Mouse (Mus musculus): ENCODE data around the gene Frs2.

Frs2 gene

DNA sequence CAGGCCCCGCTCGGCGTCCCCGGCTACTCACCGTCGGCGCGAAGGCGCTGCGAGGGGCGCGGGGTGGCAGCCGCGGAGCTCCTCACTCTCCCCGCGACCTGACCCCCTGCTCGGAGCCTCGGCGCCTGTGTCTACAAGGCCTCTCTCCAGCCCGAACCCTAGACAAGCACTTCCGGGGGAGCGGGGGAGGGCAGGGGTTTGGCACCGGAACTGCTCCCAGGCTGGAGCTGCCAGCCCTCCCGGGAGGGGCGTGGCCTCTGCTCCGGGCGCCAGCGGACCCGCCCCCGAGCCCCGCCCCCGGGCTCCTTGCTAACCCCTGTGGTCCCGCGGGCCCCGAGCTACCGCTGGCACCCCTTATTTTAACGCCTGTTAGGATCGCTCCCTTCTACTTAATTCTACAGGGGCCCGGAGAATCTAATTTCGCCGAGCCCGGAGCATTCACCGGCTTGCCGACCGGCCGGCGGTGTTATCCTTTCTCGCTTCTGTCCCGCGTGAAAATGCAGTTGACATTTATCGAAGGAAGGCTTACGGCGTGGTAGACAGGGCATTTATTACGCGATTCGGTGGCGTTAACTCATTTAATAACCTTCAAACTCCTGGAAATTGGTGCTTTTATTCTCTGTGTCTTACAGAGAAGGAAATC is at the start of gene Frs2:
Frs2 (minus strand) TSS at position 174 of the 643 bp plus-strand sequence.
- peak; percentile 91 to 92 for DNase-seq (ENCODE audit: low spot score in 2 of 2)

DNA sequence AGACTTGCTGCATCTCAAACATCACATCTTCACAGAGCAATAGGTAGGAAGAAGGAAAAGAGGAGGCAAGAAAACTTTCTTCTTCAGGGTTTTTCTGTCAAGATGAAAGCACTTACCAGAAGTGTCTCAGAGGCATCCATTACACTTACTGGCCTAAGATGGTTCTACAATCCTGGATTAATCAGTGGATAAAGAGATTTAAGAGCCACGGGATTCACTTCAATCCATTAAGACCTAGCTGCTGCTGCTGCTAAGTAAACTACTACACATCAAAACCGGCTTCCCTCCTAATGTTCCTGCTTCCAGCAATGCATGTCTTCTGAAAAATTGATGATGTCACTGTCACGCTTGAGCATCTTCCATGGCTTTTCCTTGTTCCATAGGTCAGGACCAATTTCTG is 48.4 kb upstream of the Frs2 start:
- no peak for DNase-seq (ENCODE audit: low spot score in 2 of 2)

DNA sequence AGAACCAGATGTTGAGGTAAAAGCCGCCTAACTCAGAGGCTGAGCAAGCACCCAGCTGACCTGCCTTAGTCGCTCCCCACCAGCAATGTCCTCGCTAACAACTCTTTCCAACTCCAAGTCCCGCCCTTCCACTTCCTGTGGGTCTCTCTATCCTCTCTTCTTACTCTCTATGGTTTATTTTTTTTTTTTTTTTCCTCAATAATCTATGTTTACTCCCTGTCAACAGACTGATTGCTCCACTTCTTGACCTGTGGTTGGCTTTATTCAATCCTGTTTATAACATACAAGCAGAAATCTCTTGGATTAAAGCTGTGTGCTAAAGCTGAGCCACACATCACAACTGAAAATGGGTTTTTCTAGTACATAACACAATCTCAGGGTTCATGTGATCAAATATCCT is 47.4 kb upstream of the Frs2 start:
- no peak for DNase-seq (ENCODE audit: low spot score in 2 of 2)

DNA sequence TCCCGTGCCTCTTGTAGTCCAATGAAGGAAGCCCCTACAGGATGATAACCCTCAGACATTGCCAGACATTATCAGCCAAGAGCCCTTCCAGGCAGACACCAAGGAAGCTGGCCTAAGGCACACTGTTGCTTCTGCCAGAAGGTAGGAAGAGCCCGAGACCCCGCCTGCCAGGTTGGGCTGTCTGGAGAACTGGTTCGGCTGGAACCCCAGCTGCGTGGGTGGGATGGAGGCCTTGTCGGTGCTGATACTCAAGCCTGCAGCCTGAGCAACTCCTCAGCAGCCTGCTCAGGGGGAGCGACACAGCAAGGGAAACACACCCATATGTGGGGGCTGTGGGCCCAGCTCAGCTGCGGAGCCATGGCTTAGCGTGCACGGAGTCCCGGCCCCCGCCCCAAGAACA is 46.7 kb upstream of the Frs2 start:
- no peak for DNase-seq (ENCODE audit: low spot score in 2 of 2)

DNA sequence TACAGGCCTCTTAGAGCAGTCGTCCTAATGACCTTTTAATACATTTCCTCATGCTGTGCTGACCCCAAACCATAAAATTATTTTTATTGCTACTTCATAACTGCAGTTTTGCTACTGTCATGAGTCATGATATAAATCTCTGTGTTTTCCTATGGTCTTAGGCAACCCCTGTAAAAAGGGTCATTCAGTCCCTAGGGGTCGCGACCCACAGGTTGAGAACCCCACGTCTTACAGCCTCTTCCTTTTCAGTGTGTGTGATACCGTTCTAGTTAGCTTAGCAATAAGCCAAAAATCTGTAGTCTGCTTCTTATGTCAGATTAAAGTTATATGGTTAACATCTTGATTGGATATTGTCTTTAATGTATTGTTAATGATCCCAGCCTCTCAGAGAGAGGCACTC is 45.0 kb upstream of the Frs2 start:
- no peak for DNase-seq (ENCODE audit: low spot score in 2 of 2)

DNA sequence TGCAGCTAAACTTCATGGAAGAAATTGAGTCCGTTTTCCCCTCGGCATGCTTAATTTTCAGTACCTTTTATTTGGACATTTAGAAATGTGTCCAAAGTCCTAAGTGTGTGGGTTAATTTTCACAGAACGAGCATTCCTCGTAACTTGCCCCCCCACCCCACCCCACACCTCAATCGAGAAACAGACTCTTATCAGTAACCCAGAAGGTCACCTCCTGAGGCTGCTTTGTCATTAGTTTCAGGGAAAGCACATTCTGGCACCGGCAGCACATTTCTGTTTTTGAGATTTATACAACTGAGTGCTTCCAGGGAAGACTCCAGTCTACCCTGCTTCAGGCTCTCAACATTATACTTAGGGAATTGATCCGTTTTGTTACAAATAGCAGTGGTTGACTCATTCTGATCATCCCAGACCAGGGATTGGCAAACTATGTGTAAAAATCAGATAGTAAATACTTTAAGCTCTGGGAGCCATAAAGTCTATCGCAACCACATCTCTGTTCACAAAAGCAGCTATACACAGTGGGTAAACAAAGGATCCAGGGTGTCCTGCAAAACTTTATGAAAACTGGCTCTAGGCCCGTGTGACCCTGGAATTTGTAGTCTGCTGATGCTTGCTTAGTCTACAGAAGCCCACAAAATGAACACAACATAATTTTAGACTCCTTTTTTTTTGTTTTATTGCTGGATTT is 37.2 kb upstream of the Frs2 start:
- DNase-seq (ENCODE audit: low spot score in 2 of 2), result no peak

DNA sequence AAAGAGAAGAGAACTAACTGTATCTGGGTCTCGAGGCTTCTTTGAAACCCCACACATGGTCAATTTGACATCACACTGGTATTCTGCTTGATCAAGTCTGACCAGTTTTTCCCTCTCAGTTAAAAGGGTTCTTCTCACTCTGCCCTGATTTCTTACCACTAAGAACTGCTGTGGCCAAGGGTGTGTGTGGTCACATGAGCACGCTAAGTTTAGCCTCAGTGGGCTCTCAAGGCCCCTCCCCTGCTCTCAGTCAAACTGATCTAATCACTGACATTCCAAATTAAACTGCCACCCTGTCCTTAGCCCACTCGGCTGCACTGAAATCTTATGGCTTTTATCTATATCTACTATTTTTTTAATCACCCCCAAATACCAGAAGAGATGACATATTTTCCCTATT is 32.8 kb upstream of the Frs2 start:
- no peak for DNase-seq (ENCODE audit: low spot score in 2 of 2)

DNA sequence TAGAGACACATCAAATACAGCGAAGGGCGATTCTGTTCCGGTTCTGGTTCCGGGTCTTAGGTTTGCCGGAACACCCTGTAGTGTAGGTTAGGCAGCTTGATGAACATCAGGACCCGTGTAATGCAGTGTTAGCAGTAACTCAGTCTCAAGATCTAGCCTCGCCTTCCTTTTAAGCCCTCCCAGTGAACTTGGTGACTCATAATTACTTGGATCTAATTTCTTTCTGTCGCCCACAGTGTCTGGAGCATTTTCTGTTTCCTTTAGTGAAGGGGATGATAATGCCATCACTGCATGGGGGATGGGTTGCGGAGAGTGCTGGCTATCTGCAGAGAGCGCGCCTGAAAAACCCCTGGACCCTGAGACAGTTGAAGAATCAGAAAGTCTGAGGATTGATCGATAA is 26.3 kb upstream of the Frs2 start:
- no peak for DNase-seq (ENCODE audit: low spot score in 2 of 2)

DNA sequence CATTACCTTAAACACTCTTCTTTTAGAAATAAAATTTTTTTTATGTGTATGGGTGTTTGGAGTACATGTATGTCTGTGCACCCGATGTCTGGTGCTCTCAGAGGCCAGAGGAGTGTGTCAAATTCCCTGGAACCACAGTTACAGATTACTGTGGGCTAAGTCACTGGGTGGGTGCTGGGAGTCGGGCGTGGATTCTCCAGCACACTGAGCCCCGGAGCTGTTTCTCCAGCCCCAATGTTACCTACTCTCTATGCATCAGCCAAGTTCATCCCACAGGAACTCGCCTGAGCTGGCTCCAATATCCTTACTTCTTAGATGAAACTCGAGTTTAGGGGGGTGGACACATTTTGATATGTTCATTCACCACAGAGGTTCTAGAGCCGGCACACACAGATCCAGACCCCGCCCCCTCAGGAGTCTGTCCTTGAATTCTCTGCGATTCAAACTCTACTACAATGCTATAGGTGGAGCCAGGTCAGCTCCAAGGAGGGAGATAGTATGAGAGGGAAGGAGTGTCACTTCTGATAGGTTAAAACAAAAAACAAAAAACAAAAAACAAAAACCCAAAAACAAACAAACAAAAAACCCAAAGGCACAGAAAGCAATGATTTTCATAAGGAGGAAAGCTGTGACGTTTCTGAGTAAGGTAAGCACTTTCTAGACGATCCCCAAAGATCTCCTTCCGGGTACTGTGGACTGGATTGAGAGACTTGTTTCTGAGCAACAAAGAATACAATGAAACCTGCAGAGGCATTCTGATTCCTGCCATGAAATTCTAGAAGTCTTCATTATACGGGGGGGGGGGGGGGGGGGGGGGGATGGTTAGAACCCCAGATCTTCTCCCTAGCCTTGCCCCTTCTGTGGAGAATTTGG is 25.5 kb upstream of the Frs2 start:
- no peak for DNase-seq (ENCODE audit: low spot score in 2 of 2)

DNA sequence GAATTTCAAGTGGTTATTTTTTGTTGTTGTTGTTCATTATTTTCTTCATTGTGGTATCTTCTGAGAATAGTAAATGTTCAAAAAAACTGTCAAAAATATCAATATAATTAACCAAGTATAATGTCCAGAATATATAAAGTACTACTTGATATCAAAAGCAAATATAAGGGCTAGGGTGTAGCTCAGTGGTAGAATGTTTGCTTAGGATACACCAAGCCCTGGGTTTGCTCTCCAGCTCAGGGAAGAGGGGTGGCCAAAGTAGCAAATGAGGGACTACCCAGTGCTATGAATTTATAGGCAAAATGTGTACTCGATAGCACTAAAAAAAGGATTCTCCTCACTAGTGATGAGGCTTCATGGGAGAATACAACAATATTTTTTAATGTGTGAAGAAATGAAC is 24.8 kb upstream of the Frs2 start:
- DNase-seq (ENCODE audit: low spot score in 2 of 2), result no peak

DNA sequence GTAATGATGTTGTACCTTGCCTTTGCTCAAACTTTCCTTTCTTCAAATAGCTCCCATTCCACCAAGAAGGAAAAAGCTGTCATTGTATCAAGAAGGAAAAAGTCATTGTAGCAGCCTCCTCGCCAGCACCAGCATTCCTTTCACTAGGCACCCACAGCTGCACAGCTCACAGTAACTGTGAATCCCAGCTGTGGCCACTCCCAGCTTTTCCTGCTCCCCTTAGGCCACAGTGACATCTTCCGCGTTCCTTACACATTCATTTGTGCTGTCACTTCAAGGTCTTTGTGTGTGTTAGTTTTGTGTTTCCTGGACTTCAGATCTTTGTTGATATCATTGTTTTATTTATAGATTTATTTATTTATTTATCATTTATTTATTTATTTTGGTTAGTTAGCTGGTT is 23.7 kb upstream of the Frs2 start:
- DNase-seq (ENCODE audit: low spot score in 2 of 2), result no peak

DNA sequence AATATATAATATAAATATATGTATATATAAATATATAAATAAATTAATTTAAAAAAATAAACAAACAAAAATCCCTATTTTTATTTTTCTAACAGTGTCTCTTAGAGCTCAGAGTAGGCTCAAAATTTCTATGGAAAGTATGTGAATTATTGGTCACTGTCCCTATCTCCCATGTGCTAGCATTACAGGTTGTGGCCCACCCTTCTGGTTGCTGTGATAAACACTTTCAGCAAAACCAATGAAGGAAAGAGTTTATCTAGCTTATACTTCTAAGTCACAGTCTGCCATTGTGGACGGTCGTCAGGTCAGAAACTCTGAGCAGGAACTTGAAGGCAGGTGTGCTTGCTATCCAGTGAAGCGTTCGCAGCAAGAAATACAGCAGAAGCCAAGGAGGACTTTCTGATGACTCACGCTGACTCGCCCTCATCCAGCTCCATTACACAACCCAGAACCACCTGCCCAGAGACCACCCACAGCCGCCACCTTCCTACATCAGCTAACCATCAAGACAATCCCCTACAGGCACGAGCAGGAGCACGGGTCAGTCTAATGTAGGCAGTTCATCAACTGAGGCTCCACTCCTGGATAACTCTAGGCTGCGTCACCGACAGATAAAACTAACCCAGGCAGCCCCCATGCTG is 18.6 kb upstream of the Frs2 start:
- no peak for DNase-seq (ENCODE audit: low spot score in 2 of 2)

DNA sequence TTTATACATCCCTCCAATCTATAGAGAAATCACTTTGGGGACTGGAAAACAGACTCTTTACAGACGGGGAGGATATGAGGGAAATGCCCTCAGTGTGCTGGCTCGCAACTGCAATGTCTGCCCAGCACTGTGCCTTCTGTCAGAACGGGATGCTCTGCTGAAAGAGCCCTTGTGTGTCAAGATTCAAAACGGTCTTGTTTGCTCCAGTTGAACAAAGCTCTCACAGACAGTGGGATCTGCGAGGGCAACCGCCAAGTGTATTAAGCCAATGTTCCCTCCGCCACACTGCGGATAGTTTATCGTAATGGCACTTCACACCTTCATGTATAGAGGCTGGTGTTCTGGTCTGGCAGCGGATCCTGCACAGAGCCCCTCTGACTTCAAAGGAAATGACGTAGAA is 14.3 kb upstream of the Frs2 start:
- no peak for DNase-seq (ENCODE audit: low spot score in 2 of 2)

DNA sequence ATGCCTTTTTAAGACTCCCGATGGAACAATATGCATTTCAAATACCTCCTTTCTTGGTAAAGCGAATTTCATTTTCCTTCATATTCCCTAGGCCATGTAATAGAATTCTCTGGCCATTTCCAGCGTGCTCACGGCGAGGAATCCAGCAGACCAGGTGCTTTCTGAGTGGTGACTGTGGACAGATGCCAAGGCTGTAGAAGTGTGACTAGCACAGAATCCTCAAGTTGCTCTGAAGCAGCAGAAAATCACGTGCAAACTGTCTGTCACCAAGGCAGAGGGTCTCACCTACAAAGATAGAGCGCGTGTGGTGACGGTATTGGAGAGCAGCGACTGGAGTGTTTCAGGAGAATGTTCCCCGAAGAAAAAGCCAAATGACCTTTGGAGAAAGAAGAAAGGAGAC is 11.8 kb upstream of the Frs2 start:
- no peak for DNase-seq (ENCODE audit: low spot score in 2 of 2)

DNA sequence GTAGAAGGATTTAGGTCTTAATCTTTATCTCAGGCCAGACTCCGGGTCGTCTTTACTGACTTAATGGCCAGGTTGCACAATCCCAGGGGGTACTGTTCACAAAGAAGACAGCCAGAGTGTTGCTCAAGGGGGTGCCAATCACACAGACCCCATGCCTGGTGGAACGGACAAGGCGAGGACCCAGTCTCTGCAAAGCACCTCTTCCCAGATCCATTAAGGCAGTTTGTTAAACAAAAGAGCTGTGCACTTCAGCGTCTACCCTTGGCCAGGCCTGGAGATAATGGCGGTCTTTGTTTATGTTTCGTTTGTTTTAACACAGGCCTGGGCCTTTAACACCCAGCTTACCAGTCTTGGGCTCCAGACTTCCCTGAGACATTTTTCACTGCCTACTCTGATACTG is 3.9 kb upstream of the Frs2 start:
- DNase-seq (ENCODE audit: low spot score in 2 of 2), result no peak

DNA sequence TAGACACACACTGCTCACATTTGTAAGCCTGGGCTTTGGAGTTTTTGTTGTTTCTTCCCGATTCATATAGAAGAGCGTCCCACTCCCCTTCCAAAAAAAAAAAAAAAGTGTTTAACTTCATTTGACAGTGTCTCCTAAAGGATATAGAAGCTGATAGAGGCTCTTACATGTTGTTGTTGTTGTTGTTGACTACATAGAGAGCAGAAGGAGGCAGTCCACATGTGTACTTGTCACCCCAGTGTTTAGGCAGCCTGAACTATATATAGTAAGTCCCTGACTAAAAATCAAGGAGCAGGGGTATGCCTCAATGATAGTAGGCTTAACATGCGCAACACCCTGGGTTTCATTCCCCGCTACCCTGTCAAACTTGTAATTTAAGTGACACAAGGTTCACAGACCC is 3.3 kb upstream of the Frs2 start:
- no peak for DNase-seq (ENCODE audit: low spot score in 2 of 2)

DNA sequence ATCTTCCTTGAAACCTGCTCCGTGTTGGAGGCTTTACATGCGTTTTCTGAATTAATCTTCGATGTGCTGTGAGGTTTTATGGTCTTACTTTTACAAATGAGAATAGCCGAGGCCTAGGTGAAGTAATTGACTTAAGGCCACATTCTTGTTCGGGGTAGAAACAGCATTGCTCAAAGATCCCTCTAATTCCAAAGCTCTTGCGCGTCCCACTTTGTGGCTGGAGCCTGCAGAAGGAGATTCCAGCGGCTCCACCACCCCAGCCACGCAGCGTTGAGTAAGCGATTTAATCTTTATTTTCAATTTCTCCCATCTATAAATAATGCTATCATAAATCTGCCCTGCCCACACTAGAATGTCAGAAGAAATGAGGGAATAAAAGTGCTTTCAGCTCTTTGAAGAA is 2.9 kb upstream of the Frs2 start:
- no peak for DNase-seq (ENCODE audit: low spot score in 2 of 2)

DNA sequence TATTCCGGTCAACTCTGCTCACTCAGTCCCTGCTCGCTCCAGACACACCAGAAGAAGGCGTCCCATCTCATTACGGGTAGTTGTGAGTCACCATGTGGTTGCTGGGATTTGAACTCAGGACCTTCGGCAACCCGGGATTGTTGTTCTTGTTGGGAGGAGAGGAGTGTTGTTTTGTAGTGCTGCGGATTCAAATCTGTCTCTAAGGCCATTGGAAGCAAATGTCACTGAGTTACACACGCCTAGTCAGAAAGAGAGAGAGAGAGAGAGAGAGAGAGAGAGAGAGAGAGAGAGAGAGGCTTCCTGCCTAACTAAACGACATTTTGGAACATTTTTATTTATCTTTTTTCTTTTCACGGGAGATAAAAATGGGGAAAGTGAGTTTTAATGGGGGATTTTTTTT is 2.4 kb upstream of the Frs2 start:
- DNase-seq (ENCODE audit: low spot score in 2 of 2), result no peak

DNA sequence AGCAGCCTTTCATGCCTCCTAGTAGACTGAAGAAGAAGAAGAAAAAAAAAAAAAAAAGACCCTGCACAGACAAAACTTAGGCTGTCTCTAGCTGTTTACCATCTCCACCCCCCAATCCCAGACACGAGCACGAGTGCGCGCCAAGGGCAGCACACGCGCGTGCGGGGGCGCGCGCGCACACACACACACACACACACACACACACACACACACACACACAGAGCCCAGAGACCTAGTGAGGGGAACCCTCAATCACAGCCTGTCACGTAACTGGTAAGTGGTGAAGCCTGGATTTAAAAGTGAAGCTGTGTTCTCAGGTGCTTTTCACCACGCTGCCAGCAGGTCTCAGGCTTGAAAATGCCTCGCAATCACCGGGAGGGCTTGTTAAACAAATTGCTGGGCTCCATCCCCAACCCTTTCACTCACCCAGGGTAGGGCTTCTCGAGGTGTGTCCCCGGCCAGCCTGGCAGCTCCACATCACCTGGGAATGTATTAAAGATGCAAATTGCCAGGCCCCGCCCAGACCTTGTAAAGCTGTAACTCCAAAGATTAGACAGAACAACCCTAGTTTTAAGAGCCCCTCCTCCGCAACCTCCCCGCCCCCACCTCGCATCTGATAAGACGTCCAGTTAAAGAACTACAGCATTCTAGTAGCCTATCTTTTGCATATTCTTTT is 1.7 kb upstream of the Frs2 start:
- DNase-seq (ENCODE audit: low spot score in 2 of 2), result no peak

DNA sequence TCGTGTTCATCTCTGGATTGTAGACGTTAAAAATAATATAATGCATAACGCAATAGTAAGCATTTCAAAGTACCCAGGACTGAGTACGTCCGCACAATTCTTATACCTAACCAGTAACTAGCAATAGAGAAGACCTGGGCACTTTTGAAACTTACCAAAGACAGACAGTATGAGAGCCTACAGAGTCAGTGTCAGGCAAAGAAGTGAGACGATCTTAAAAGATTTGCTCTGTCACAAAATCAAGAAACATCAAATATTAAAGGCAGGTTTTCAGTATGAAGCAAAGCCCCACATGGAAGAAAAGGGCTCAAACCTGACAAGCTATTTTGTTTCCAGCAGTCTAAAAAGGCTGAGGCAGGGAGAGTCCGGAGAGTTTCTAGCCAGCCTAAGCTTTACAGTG is 907 bp upstream of the Frs2 start:
- DNase-seq (ENCODE audit: low spot score in 2 of 2), result no peak

DNA sequence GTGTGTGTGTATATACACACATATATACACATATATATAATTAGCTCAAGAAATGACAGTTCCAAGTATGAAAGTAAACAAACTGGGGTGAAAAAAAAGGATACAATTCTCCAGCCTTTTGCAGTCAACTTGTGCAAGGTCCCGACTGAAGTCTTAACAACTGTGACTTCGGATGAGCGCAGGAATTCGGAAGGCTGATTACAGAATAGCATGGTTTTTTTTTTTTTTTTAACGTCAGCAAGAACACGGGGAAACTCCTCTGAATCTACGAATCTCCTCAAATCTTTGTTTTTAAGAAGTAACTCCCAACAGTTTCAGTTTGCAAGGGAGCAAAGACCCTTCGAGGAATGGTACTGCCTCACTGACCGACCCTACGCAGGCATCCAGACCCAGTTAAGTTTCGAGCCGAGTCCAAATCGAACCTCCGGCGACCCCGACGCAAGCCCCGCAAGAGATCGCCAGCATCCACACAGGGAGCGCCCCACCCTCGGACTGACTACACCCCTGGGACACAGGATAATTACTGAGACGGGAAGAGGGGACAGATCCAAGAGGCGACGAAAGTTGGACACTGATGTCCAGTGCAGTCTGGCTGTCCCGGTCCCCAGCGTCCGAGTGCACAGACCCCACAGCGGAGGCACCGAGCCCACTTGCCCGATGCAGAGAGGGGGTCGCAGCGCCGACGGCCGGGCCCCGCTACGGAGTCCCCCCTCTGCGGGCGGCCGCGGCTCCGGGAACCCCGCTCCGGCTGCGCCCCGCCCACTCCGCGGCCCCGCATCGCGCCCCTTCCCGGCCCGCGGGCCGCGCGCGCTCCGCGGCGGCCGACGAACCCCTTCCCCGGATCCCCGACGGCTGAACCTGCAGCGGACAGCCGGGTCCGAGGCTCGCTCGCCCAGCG is 622 bp downstream of the Frs2 start:
- DNase-seq (ENCODE audit: low spot score in 2 of 2), result peak in 1 of 2 experiments; percentile 29
